In genomic region chr4:141871333-141871725, GRCm38 (mm10) we compare ENCODE assay signal across 9 mouse cellular contexts. TPM values are rescaled to one million over a fixed set of nuclear protein-coding genes. Genes with fewer than 3 reads are reported as not detected.
DNase-seq lines count a peak whose midpoint lies in the region; ATAC-seq and TF ChIP-seq lines count a peak whose summit lies in the region.
"Had no signal": no experiment of that assay in that cellular context is flagged by ENCODE, and none has a peak within 500 bp of the region (broad histone marks: within the 10 kb centered on the region; RNA-seq: fewer than 3 reads in every experiment).

No protein-coding gene starts in this region.

- H3K27me3 ChIP-seq in hindbrain, embryonic 14.5 days (ENCODE audit: control insufficient read depth, insufficient read depth, low read length), result no peaks in the 10 kb centered on the region
- 0 out of 2 replicates have a peak, but pooled peaks cover 3% of the 10 kb centered on the region for H3K27me3 ChIP-seq in hindbrain, embryonic 12.5 days
- H3K27me3 ChIP-seq in heart, postnatal 0 days (ENCODE audit: control insufficient read depth, insufficient read depth, low read length), result no peaks in the 10 kb centered on the region
- H3K27me3 ChIP-seq in megakaryocyte, embryonic 14.5 days (replicated peaks), result peaks cover 10% of the 10 kb centered on the region

- peak overlapping the region; percentile 5; the same call in 1 of the 2 replicates for H3K27ac ChIP-seq in hindbrain, embryonic 14.5 days
- H3K27ac ChIP-seq in hindbrain, embryonic 12.5 days, result no peak overlapping the region
- H3K27ac ChIP-seq in cortical plate, adult 2 months (ENCODE audit: insufficient read depth, low read length), result peak overlapping the region; percentile 39
- H3K27ac ChIP-seq in heart, postnatal 0 days (ENCODE audit: low read depth), result no peak overlapping the region

- ATAC-seq in hindbrain, embryonic 14.5 days (ENCODE audit: low FRiP score), result no peak
- no peak for ATAC-seq in hindbrain, embryonic 12.5 days (ENCODE audit: low FRiP score)
- no peak for ATAC-seq in heart, postnatal 0 days (ENCODE audit: insufficient read depth, low read depth)

- H3K9ac ChIP-seq in hindbrain, embryonic 14.5 days, result no peak overlapping the region
- H3K9ac ChIP-seq in hindbrain, embryonic 12.5 days, result no peak overlapping the region
- no peak overlapping the region for H3K9ac ChIP-seq in heart, postnatal 0 days (replicated peaks; ENCODE audit: low read depth, low read length)

- H3K36me3 ChIP-seq in hindbrain, embryonic 14.5 days (replicated peaks; ENCODE audit: control insufficient read depth, insufficient read depth), result no peaks in the 10 kb centered on the region
- H3K36me3 ChIP-seq in hindbrain, embryonic 12.5 days, result no peaks in the 10 kb centered on the region
- 0 out of 2 replicates have a peak, but pooled peaks cover 6% of the 10 kb centered on the region for H3K36me3 ChIP-seq in heart, postnatal 0 days (replicated peaks; ENCODE audit: control insufficient read depth, insufficient read depth, low read length)
- peaks cover 61% of the 10 kb centered on the region for H3K36me3 ChIP-seq in megakaryocyte, embryonic 14.5 days (replicated peaks; ENCODE audit: low read length)

- H3K4me1 ChIP-seq in hindbrain, embryonic 14.5 days (replicated peaks; ENCODE audit: control insufficient read depth, insufficient read depth, low read length), result peaks cover 67% of the 10 kb centered on the region
- H3K4me1 ChIP-seq in hindbrain, embryonic 12.5 days, result peaks cover 75% of the 10 kb centered on the region
- H3K4me1 ChIP-seq in cortical plate, adult 2 months (ENCODE audit: control insufficient read depth, insufficient read depth, low read length), result peaks cover 13% of the 10 kb centered on the region
- peaks cover 47% of the 10 kb centered on the region for H3K4me1 ChIP-seq in heart, postnatal 0 days (ENCODE audit: control insufficient read depth, insufficient read depth)
- H3K4me1 ChIP-seq in megakaryocyte, embryonic 14.5 days, result peaks cover 78% of the 10 kb centered on the region

- no peak overlapping the region for H3K4me3 ChIP-seq in hindbrain, embryonic 14.5 days (replicated peaks; ENCODE audit: low read length)
- H3K4me3 ChIP-seq in hindbrain, embryonic 12.5 days, result no peak overlapping the region
- H3K4me3 ChIP-seq in cortical plate, adult 2 months (ENCODE audit: insufficient read depth, low read length), result peak overlapping the region; percentile 94; the same call in 1 of the 2 replicates
- H3K4me3 ChIP-seq in heart, postnatal 0 days (ENCODE audit: low read depth, low read length), result no peak overlapping the region
- peak overlapping the region; percentile 95 for H3K4me3 ChIP-seq in megakaryocyte, embryonic 14.5 days (replicated peaks)

- no peak for DNase-seq in hindbrain, embryonic 14.5 days (ENCODE audit: low spot score)
- DNase-seq in heart, postnatal 0 days (ENCODE audit: low spot score), result no peak
- DNase-seq in urinary bladder, postnatal 4 days (ENCODE audit: low spot score in 2 of 2), result no peak
- DNase-seq in layer of hippocampus, adult 9-11 months, result no peak

- no peak for TF ChIP-seq EP300 in heart, postnatal 0 days (IDR thresholded peaks at IDR 0.05; ENCODE audit: low read depth)

- WGBS in hindbrain, embryonic 14.5 days, result 100% methylated on average over 3 of the region's 3 CpGs
- 87% methylated on average over 3 of the region's 3 CpGs for WGBS in hindbrain, embryonic 12.5 days
- WGBS in heart, postnatal 0 days, result 91% methylated on average over 3 of the region's 3 CpGs

- H3K9me3 ChIP-seq in hindbrain, embryonic 14.5 days (ENCODE audit: control insufficient read depth, low read length), result no peaks in the 10 kb centered on the region
- H3K9me3 ChIP-seq in hindbrain, embryonic 12.5 days (replicated peaks), result no peaks in the 10 kb centered on the region
- H3K9me3 ChIP-seq in heart, postnatal 0 days (replicated peaks; ENCODE audit: control insufficient read depth, low read length), result no peaks in the 10 kb centered on the region
- no peaks in the 10 kb centered on the region for H3K9me3 ChIP-seq in megakaryocyte, embryonic 14.5 days
- H3K9me3 ChIP-seq: G1E had no signal

- H3K4me2 ChIP-seq in hindbrain, embryonic 14.5 days (replicated peaks), result peak overlapping the region; percentile 81
- H3K4me2 ChIP-seq in hindbrain, embryonic 12.5 days (replicated peaks), result no peak overlapping the region
- 0 out of 2 replicates have a peak overlapping the region, but pooled peaks have one; percentile 76 for H3K4me2 ChIP-seq in heart, postnatal 0 days (ENCODE audit: low read depth, low read length)

- no peak for TF ChIP-seq CTCF in cortical plate, adult 2 months (IDR thresholded peaks at IDR 0.05; ENCODE audit: extremely low read depth, insufficient read depth, low read length)
- TF ChIP-seq CTCF in heart, postnatal 0 days (IDR thresholded peaks at IDR 0.05; ENCODE audit: low read depth), result no peak

- no peak for TF ChIP-seq POLR2A in cortical plate, adult 2 months (IDR thresholded peaks at IDR 0.05; ENCODE audit: extremely low read depth, insufficient read depth, low read length)

RNA-seq across cellular contexts. Expression of gene Efhd2, which starts 3.4 kb away (rescaled TPM):
- 44.7 and 46.7 TPM in 2 replicates for polyA plus RNA-seq in hindbrain, embryonic 14.5 days (2014; fragmentation: Nextera tagmentation; extraction: Ambion mirVana)
- 79.7 and 83.8 TPM in 2 replicates for polyA plus RNA-seq in hindbrain, embryonic 12.5 days (2016; fragmentation: Nextera tagmentation; extraction: Ambion mirVana)
- polyA plus RNA-seq in cortical plate, adult 2 months (2012; rRNA removed), result 360 and 365 TPM in 2 replicates
- total RNA-seq in heart, postnatal 0 days (2014; rRNA removed; ENCODE audit: low replicate concordance), result 42.7 and 42.9 TPM in 2 replicates
- 54.5 and 56.9 TPM in 2 replicates for polyA plus RNA-seq in heart, postnatal 0 days (2015; fragmentation: Nextera tagmentation; extraction: Ambion mirVana)
- 34.7 and 93.3 TPM in 2 replicates for polyA plus RNA-seq in megakaryocyte, embryonic 14.5 days (2012; ENCODE audit: insufficient read depth, low replicate concordance)

RNA-seq across cellular contexts. Expression of gene Ctrc, which starts 25.2 kb away (rescaled TPM):
- not detected in 2 replicates for polyA plus RNA-seq in hindbrain, embryonic 14.5 days (2014; fragmentation: Nextera tagmentation; extraction: Ambion mirVana)
- polyA plus RNA-seq in hindbrain, embryonic 12.5 days (2016; fragmentation: Nextera tagmentation; extraction: Ambion mirVana), result not detected in 2 replicates
- polyA plus RNA-seq in cortical plate, adult 2 months (2012; rRNA removed), result not detected in 2 replicates
- not detected in 2 replicates for total RNA-seq in heart, postnatal 0 days (2014; rRNA removed; ENCODE audit: low replicate concordance)
- not detected in 2 replicates for polyA plus RNA-seq in heart, postnatal 0 days (2015; fragmentation: Nextera tagmentation; extraction: Ambion mirVana)
- not detected in 2 replicates for polyA plus RNA-seq in megakaryocyte, embryonic 14.5 days (2012; ENCODE audit: insufficient read depth, low replicate concordance)
- total RNA-seq: G1E; hematopoietic stem cell, adult 5-6 weeks had no signal
- polyA plus RNA-seq: G1E had no signal

RNA-seq across cellular contexts. Expression of gene Cela2a, which starts 45.4 kb away (rescaled TPM):
- polyA plus RNA-seq in hindbrain, embryonic 14.5 days (2014; fragmentation: Nextera tagmentation; extraction: Ambion mirVana), result not detected in 2 replicates
- polyA plus RNA-seq in hindbrain, embryonic 12.5 days (2016; fragmentation: Nextera tagmentation; extraction: Ambion mirVana), result not detected in 2 replicates
- polyA plus RNA-seq in cortical plate, adult 2 months (2012; rRNA removed), result 0.13 and 0.17 TPM in 2 replicates
- total RNA-seq in heart, postnatal 0 days (2014; rRNA removed; ENCODE audit: low replicate concordance), result 2.1 TPM in 1 of 2 replicates, not detected in the other
- 0.20 and 0.21 TPM in 2 replicates for polyA plus RNA-seq in heart, postnatal 0 days (2015; fragmentation: Nextera tagmentation; extraction: Ambion mirVana)
- polyA plus RNA-seq in megakaryocyte, embryonic 14.5 days (2012; ENCODE audit: insufficient read depth, low replicate concordance), result not detected in 2 replicates
- total RNA-seq: G1E; hematopoietic stem cell, adult 5-6 weeks had no signal
- polyA plus RNA-seq: G1E had no signal

Comparison
In these comparisons a context has a peak if more than half of its experiments do, and no peak if none do; other contexts are left out.
1. H3K27ac ChIP-seq: peak in hindbrain, embryonic 14.5 days (single experiment) and cortical plate, adult 2 months (single experiment); none in hindbrain, embryonic 12.5 days (single experiment) and heart, postnatal 0 days (single experiment).
2. H3K4me3 ChIP-seq: peak in cortical plate, adult 2 months (single experiment) and megakaryocyte, embryonic 14.5 days (single experiment); none in hindbrain, embryonic 14.5 days (single experiment), hindbrain, embryonic 12.5 days (single experiment) and heart, postnatal 0 days (single experiment).